Mouse (Mus musculus): Measurements from ENCODE around the gene Syne3. TPM values are rescaled to one million over a fixed set of nuclear protein-coding genes. Genes with fewer than 3 reads are reported as not detected.

Gene Syne3
- total RNA-seq, 4 experiments from 2014 or later = 2.0 to 3.0 (median 2.8) TPM

DNA sequence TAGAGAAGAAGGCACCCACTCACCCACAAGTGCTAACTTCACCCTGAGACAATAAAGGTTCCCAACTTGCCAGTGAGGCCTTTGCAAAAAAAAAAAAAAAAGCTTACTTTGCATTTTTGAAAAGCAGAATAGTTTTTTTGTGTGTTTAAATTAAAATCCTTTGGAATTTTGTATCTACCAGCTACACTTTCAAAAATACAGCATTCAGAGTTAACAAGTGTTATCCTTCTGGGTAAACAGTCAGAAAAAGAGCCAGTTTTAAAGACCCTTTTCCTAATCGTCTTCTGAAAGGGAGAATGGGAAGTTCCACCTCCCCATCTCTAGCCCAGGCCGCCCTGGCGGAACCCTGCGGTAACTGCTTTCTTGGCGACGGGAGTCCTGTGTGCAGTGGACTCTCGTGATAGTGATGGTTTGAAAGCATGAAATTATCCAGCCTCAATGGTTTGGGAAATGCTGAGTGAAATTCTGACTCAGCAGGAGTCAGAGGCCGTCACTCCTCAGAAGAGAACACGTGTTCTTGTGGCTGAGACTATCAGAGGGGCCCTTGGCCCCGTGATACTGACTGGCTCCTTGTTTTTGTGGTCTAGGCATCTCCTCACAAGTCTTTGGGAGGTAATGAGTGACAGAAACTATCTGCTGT, 16.5 kb upstream of the Syne3 start:
- DNase-seq (ENCODE audit: low spot score in 2 of 2) = no peak

DNA sequence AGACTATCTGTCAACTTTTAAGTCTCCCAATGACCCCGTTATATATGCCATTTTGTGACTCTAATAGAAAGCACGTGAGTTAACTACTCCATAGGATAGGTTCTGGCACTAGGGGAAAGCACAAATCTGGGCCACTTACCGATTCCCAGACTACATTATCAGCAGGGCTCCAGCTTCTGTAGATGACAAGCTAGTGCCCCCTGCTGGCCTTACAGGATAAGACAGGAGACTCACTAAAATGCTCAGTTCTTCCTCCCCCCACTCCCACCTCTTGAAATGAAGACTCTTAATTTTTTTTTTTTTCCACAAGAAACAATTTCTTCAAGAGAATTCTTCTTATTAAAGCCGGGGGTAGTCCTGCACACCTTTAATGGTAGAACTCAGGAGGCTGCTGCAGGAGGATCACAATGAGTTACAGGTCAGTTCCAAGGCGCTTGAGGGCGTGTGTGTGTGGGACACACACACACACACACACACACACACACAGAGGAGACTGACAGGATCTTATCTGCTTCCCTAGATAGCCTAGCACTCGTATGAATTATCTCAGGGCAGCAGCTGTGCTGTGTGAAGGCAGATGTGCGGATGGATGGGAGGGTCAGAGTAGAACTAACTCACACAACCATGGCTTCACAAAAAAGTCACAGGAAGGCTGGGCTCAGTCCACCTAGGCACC, 15.8 kb upstream of the Syne3 start:
- DNase-seq (ENCODE audit: low spot score in 2 of 2) = no peak

DNA sequence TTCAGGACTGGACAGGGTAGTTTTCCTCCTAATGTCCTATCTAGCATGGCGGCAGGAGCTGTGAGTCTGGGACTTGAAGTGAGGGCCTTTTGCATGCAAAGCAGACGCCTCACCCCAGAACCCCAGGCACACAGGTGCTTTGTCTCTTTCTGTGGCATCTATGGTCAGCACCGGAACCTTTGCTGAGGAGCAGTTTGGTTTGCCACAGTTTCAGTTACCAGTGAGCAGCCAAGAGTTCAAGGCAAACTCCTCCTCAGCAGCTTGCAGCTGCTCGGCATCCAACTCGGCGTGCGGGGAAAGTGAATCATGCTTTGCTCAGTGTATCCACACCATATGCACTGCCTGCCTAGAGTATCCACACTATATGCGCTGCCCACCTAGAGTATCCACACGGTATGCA, 13.2 kb upstream of the Syne3 start:
- no peak for DNase-seq (ENCODE audit: low spot score in 2 of 2)

DNA sequence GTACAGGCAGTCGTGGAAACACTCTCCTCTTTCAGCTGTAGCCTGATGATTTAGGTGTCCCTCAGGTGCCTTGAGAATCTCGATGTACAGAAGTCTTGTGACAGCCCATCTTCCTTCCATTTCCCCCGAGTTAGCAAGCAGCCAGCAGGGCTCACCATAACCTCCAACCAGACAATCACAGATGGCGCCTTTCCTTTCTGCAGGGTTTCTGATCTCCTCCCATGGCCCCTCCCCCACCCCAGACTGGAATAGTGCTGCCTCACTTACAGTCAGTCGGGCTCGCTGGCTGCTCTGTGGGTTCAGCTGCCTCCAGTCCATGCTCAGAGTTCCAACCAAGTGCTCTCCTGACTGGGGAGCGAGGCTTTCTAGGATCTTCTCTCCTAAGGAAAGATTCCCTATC, 12.5 kb upstream of the Syne3 start:
- DNase-seq (ENCODE audit: low spot score in 2 of 2) = no peak

DNA sequence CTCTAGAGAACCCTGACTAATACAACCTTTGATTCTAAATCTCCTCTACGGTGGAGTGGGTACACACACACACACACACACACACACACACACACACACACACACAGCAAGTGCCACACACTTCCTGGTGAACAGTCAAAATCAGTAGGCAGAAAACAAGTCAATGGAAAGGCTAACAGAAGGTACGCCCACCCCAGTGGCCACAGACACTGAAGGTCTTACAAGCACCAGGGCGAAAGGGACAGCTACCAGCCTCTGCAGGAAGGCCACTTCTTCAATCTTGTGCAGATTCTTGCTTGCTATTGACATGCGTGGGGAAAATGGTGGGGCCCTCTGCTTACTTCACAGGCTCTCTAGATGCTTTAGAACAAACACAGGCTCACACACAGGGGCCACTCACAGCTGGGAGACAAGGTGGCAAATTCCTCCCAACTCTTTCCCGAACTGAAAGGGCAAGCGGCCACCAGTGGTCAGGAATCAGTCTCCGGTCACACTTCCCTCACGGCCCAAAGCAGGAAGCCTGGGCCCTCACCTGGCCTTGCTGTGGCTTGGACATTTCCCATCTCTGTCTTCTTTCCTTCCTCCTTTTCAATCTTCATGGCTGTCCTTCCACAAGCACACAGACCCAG, 11.9 kb upstream of the Syne3 start:
- DNase-seq (ENCODE audit: low spot score in 2 of 2) = no peak

DNA sequence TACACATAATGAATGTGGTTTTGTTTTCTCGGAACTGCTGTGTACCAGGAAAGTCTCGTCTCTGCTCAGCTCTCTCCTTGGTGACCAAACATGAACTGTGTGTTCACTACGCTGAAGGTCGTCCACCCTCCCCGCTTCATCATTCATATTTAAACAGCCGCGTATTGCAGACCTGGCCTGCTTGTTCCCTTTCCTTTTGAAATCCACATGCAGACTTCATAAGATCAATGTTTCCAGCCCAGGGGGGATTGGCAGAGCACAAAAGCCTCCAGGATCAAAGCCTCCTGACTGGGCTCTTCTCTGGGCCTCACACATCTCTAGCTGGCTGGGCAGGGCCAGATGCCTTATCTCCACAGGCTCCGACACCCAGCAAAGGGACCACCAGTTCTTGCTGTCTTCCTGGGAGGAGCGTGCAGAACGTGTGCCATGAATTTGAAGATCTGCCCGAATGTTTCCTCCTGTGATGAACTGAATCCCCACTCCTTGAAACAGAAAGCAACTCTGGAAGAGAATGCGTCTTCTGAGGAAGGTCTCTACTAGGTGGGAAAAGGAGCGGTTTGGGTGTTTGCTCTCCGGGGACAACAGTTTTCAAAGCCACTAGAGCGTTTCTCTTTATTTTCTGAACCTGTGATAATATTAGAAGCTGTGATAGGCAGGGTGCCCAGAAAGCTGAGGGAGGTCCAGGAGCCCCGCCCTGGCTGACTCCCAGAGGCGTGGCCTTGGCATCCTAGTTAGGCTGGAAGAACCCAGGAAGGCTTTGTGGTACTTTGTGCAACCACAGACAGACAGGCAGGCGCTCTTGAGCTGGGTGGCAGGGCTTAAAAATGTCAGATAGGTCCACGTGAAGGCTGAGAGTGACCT, 10.0 kb upstream of the Syne3 start:
- DNase-seq (ENCODE audit: low spot score in 2 of 2) = no peak

DNA sequence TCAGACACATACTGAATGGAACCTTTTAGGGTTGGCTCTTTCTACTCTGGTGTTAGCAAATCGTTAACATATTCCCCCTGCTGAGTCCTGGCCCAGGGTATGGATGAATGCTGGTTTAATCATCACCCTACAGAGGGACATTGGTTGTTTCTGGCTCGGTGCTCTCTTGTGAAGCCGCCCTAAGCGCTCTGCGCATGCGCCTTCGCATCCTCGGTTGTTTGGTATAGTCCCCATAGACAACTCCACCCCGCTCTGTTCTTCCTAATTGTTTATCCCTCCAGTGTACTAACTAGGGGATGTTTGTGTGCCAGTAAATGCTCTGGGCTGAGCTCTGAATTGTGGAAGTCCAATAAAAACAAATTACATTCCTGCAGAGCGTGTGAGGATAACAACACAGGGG, 7.0 kb upstream of the Syne3 start:
- DNase-seq (ENCODE audit: low spot score in 2 of 2) = no peak

DNA sequence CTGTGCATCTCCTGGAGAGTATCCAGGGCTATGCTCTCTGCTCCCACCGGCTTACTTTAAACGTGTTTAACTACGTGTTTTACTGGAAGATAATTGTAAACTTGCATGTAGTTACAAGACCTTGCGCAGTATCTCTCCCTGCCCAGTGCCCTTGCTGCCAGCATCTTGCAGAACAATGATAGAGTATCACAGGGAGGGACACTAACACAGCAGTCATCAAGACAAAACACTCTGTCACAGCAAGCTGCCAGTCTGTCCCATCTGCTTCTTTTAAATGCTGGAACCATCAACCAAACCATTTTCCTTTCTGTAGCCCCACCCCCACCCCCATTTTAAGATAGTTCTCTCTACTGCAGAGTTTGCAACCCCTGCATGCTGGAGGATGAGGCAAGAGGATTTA, 6.6 kb upstream of the Syne3 start:
- no peak for DNase-seq (ENCODE audit: low spot score in 2 of 2)

DNA sequence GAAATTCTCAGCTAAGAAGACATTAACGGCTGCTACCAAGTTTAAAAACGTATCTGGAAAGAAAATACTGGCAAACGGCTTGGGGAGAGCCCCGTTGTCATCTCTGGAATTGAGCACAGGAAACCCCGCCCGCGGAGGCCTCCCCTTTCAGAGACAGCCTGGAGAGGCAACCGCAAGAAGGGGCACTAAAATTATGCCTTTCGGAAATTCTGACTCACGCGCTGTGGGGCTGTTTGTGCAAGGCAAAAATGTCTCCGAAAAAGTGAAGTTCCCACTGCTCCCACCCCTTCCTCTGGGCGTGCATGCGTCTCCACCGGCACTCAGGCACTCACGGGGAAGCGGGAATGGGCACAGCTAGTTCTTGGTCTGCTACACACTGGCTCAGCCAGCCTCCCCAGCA, 3.5 kb upstream of the Syne3 start:
- DNase-seq (ENCODE audit: low spot score in 2 of 2) = peak in 1 of 2 experiments; percentile 73

DNA sequence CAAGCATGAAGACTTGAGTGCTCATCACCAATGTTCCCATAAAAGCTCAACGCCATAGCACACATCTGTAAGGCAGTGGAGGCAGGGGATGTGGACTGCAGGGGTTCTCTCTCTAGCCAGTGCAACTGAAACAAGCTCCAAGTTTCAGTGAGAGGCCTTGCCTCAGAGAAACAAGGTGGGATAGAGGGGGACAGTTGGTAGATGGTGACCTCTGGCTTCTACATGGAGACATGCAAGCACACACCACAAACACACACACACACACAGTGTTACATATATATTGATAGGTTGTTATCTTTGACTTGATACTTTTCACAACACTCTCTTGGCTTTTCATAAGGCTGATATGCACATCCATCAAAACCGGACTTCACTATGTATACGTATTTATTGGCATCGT, 2.7 kb upstream of the Syne3 start:
- no peak for DNase-seq (ENCODE audit: low spot score in 2 of 2)

DNA sequence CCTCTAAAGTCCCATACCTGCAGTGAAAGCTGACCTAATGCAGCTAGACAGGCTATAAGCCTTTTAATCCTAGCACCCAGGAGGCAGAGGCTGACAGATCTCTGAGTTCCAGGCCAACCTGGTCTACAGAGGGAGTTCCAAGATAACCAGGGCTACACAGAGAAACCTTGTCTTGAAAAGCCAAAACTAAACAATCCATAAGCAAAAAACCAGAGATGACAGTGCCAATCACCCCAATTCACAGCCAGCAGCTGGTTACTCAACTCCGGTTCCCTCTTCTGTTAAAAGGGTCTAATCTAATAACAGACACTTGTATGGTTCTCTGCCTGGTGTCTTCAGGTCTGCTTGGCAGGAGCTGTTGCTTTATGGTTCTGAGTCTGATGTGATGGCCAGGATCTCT, 2.0 kb upstream of the Syne3 start:
- no peak for DNase-seq (ENCODE audit: low spot score in 2 of 2)

DNA sequence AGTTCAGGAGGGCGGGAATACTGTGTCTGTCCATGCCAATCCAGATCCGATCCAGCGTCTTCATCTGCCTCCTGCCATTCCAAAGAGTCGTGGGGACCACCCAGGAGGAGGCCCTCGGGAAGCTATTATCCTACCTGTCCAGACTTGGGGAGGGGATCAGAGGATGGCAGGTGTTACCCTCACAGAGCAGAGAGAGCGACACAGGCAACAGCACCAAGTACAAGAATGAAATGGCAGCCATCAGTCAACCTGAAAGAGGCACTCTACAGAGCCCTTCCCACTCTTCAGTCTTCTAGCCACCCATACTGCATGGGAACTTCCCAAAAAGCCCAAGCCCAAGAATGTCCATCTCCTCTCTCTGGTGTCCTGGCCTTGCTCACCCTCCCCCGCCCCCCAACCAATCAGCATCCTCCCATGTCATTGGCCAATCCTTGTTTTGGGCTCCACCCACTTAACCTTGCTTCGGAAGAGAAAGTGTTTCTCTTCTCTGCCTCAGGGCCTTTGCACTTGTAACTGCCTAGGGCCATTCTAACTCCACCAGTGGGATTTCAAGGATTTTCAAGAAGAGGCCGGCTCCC, 693 bp upstream of the Syne3 start:
- DNase-seq (ENCODE audit: low spot score in 2 of 2) = no peak

DNA sequence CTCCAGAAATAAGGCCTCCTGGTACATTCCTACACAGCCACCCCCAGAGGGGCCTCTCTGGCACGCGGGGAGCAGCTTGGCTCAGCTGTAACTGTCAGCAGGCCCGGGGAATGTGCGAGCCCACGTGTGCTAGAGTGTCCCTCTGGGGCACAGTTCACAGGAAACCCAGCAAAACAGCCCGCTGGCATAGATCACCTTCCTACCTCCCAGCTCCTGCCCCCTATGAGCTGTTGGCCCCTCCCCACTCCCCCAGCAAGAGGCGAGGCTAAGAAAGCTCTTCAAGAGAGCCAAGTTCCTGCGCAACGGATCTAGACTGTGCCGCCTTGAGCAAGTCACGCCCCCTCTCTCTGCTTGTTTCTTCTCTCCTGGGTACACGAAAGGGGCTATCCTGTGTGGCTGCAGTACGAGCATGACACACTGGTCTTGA, 844 bp downstream of the Syne3 start:
- no peak for DNase-seq (ENCODE audit: low spot score in 2 of 2)

DNA sequence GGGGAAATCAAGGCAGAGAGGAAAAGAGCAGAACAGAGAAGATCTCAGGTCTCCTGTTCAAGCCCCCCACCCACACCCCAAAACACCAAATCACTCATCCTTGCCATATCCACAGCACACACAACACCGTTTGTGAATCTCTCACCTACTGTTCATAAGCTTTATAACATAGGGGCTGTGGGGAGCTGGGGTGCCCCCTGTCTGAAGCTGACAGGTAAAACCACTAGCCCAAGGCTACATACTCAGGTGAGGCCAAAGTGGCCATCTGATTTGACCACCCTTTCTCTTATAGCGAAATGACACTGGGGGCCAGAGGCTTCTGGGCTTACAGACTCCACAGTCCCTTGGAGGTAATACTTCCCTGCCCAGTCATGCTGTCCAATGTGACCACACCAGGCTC, 1.5 kb downstream of the Syne3 start:
- DNase-seq (ENCODE audit: low spot score in 2 of 2) = no peak

DNA sequence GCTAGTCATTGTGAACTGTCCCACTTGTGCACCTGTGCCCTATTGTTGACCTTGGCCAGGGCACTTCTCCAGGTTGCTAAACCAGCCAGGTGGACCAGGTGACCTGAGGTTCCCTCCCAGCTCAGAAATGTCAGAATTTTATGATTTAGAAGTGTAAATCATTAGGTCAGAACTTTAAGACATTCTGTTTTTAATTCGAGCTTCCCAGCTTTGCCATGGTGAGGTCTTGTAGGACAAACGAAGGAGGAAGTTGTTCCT, 4.0 kb downstream of the Syne3 start:
- no peak for DNase-seq (ENCODE audit: low spot score in 2 of 2)

DNA sequence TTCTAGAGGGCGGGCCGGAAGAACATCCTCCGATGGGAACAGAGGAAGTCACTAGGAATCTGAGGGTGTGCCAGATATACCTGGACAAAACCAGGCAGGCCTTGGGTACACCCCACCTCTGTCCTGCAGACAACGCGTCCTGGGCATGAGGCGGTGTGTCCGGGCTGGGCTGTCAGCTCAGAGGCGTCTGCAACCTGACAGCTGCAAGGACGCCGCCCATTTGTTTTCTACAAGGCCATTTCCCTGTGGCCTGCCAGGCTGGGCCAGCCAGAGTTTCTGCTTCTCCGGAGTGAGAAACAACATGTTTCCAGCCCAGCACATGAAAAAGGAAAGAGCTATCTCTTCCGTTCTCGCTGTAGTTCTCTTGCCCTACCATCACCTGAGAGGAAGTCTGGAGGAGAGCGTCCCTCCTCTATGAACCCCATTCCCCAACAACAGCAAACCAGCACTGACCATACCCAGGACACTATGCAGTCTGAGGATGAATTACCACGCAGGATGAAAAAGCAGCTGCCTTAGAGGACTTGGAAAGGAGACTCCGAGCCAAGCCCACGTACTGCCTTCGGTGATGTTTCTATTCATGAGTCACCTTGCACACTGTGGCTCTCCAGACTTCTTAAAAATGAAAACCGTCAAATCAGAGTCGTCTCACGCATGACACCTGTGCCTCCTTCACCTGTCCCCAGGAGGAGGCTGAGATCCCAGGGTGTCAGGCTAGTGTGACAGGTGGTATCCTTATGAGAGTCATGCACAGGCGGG, 4.5 kb downstream of the Syne3 start:
- no peak for DNase-seq (ENCODE audit: low spot score in 2 of 2)

DNA sequence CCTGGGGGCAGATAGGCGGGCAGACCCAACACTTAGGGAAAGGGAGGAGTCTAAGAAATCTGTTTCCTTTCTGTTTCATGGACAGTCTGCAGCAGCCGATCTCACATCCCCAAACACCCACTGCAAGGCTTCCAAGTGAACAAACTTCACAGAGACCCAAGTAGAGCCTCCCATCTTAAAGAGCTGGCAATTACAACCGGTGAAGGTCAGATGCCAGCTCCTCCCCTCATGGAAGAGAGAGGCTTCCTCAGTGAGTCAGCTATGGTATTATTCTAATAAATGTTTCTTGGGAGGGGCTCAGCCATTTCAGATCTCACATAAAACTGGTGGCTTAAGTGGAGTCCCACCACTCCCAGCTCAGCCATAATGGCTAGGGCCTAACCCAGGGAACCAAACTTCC, 5.9 kb downstream of the Syne3 start:
- DNase-seq (ENCODE audit: low spot score in 2 of 2) = no peak

DNA sequence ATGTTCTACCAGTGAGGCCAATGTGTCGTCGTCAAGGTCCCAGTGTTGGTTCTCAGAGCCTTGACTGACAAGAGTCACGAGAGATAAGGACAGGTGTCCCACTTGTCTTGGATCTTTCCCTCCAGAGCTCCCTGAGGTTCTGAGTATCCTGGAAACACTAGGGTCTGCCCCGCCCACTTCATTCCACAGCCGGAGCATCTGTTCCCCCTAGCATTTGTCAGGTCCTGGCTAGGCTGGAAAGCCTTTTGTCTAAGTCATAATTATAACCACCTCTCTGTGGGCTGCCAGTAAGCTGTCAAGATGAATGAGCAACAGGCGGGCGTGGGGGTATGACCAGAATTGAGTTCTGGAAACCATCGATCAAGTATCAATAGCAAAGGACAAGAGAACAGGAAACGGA, 6.5 kb downstream of the Syne3 start:
- DNase-seq (ENCODE audit: low spot score in 2 of 2) = no peak

DNA sequence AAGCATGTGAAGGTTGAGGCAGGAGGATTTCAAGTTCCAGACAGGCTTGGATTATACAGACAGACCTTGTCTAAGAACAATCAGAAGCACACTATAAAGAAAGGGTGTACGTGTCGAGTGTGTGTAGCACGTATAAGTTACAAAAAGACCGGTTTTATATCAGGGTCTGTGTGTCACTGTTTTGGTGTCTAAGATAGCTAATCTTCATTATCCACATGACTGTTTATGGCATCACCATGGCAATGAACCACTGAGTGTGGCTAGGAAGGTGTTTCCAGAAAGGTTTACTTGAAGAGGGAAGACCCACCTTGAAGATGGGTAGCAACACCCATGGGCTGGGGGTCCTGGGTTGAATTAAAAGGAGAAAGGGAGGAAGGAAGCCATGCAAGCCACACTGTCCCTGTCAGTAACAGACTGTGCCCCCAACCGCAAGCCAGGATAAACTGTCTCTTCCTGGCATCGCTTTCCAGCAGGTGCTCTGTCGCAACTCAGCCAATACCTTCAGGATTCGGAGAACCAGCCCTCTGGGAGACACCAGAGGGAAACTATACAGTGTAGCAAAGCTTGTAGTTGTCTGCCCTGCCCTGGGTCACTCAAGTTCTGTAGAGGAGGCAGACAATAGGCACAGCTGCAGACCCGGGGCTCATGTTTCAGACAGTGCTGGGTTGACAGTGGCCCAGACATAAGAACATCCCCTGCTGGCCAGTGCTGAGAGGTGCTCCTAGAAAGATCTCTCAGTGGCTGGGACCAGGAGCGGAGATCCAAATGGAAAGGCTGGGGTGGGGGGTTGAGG, 7.1 kb downstream of the Syne3 start:
- no peak for DNase-seq (ENCODE audit: low spot score in 2 of 2)

DNA sequence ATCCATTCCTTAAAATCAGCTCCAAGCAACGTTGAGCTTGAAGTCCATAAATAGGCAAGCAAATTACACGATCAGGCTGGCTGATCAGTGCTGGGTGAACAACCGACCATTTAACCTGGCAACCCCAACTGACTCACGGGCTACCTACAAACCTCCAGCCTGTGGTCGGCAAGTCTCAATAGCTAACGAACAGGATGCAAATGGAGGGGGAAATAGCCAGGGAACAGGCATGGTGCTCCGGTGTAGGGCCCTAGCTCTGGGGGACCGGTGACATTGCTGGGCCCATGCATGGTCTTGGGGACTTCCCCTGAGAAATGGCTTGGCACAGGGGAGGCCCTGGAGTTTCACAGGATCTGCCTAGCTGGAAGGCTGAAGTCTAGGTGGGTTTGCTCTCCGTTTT, 8.3 kb downstream of the Syne3 start:
- DNase-seq (ENCODE audit: low spot score in 2 of 2) = no peak

Measured in left cerebral cortex, adult 8-10 months (tissue).